Mouse (Mus musculus): ENCODE results near the gene a. TPM values are rescaled to one million over a fixed set of nuclear protein-coding genes. Genes with fewer than 3 reads are reported as not detected.
"Not testable (repeated sequence)": the region's sequence is repeated elsewhere in the genome, so short reads cannot be mapped to it uniquely, and the experiment has no call there.

a gene
- polyA plus RNA-seq, 1 experiment = 1.4 TPM

- no peaks in the 10 kb centered on the region for H3K27me3 ChIP-seq (ENCODE audit: control insufficient read depth, insufficient read depth, low read length)
- H3K36me3 ChIP-seq (ENCODE audit: control insufficient read depth, insufficient read depth, low read length) = no peaks in the 10 kb centered on the region
- H3K4me3 ChIP-seq (ENCODE audit: control insufficient read depth, low read depth, low read length) = no peak overlapping the region
- H3K27ac ChIP-seq (ENCODE audit: control insufficient read depth, insufficient read depth, low read depth, low read length) = no peak overlapping the region
- TF ChIP-seq CTCF (IDR thresholded peaks at IDR 0.05; ENCODE audit: control insufficient read depth, insufficient read depth, insufficient replicate concordance, low read depth, low read length) = no peak
- no peak for TF ChIP-seq POLR2A (IDR thresholded peaks at IDR 0.05; ENCODE audit: control insufficient read depth, low read depth, low read length)
- peaks cover 2% of the 10 kb centered on the region; the same call in 1 of the 2 replicates for H3K4me1 ChIP-seq (ENCODE audit: control insufficient read depth, insufficient read depth, low read length)
Observed at GRCm38 (mm10) chr2:155045075-155045474, 253.9 kb downstream of the a start.

GRCm38 (mm10) chr2:155046803-155047202 lies 255.6 kb downstream of the a start:
- Histone ChIP-seq H3K36me3 (ENCODE audit: control insufficient read depth, insufficient read depth, low read length) (no peaks in the 10 kb centered on the region), H3K4me3 (ENCODE audit: control insufficient read depth, low read depth, low read length) (no peak overlapping the region), H3K27ac (ENCODE audit: control insufficient read depth, insufficient read depth, low read depth, low read length) (no peak overlapping the region), H3K4me1 (ENCODE audit: control insufficient read depth, insufficient read depth, low read length) (peaks cover 13% of the 10 kb centered on the region), H3K27me3 (ENCODE audit: control insufficient read depth, insufficient read depth, low read length) (no peaks in the 10 kb centered on the region)
- no peak for TF ChIP-seq CTCF (IDR thresholded peaks at IDR 0.05; ENCODE audit: control insufficient read depth, insufficient read depth, insufficient replicate concordance, low read depth, low read length)
- no peak for TF ChIP-seq POLR2A (IDR thresholded peaks at IDR 0.05; ENCODE audit: control insufficient read depth, low read depth, low read length)

GRCm38 (mm10) chr2:155047452-155048178 lies 256.4 kb downstream of the a start:
- H3K4me3 ChIP-seq (ENCODE audit: control insufficient read depth, low read depth, low read length) = no peak overlapping the region
- no peaks in the 10 kb centered on the region for H3K36me3 ChIP-seq (ENCODE audit: control insufficient read depth, insufficient read depth, low read length)
- H3K27ac ChIP-seq (ENCODE audit: control insufficient read depth, insufficient read depth, low read depth, low read length) = no peak overlapping the region
- TF ChIP-seq CTCF (IDR thresholded peaks at IDR 0.05; ENCODE audit: control insufficient read depth, insufficient read depth, insufficient replicate concordance, low read depth, low read length) (no peak), POLR2A (IDR thresholded peaks at IDR 0.05; ENCODE audit: control insufficient read depth, low read depth, low read length) (no peak)
- peaks cover 15% of the 10 kb centered on the region for H3K4me1 ChIP-seq (ENCODE audit: control insufficient read depth, insufficient read depth, low read length)
- no peaks in the 10 kb centered on the region for H3K27me3 ChIP-seq (ENCODE audit: control insufficient read depth, insufficient read depth, low read length)

GRCm38 (mm10) chr2:155050108-155050503 lies 258.9 kb downstream of the a start:
- Histone ChIP-seq H3K36me3 (ENCODE audit: control insufficient read depth, insufficient read depth, low read length) (no peaks in the 10 kb centered on the region), H3K27me3 (ENCODE audit: control insufficient read depth, insufficient read depth, low read length) (no peaks in the 10 kb centered on the region), H3K27ac (ENCODE audit: control insufficient read depth, insufficient read depth, low read depth, low read length) (peak overlapping the region; percentile 82), H3K4me1 (ENCODE audit: control insufficient read depth, insufficient read depth, low read length) (peaks cover 15% of the 10 kb centered on the region), H3K4me3 (ENCODE audit: control insufficient read depth, low read depth, low read length) (peak overlapping the region; percentile 94)
- no peak for TF ChIP-seq POLR2A (IDR thresholded peaks at IDR 0.05; ENCODE audit: control insufficient read depth, low read depth, low read length)
- TF ChIP-seq CTCF (IDR thresholded peaks at IDR 0.05; ENCODE audit: control insufficient read depth, insufficient read depth, insufficient replicate concordance, low read depth, low read length) = no peak

- TF ChIP-seq CTCF (IDR thresholded peaks at IDR 0.05; ENCODE audit: control insufficient read depth, insufficient read depth, insufficient replicate concordance, low read depth, low read length) (no peak), POLR2A (IDR thresholded peaks at IDR 0.05; ENCODE audit: control insufficient read depth, low read depth, low read length) (peak; percentile 99)
- Histone ChIP-seq H3K4me3 (ENCODE audit: control insufficient read depth, low read depth, low read length) (peak overlapping the region; percentile 94), H3K27me3 (ENCODE audit: control insufficient read depth, insufficient read depth, low read length) (no peaks in the 10 kb centered on the region), H3K4me1 (ENCODE audit: control insufficient read depth, insufficient read depth, low read length) (peaks cover 15% of the 10 kb centered on the region), H3K36me3 (ENCODE audit: control insufficient read depth, insufficient read depth, low read length) (no peaks in the 10 kb centered on the region), H3K27ac (ENCODE audit: control insufficient read depth, insufficient read depth, low read depth, low read length) (peak overlapping the region; percentile 85)
Observed at GRCm38 (mm10) chr2:155050504-155051236, 259.5 kb downstream of the a start.

GRCm38 (mm10) chr2:155051622-155052351 lies 260.6 kb downstream of the a start:
- H3K36me3 ChIP-seq (ENCODE audit: control insufficient read depth, insufficient read depth, low read length) = no peaks in the 10 kb centered on the region
- peak overlapping the region; percentile 85 for H3K27ac ChIP-seq (ENCODE audit: control insufficient read depth, insufficient read depth, low read depth, low read length)
- peaks cover 15% of the 10 kb centered on the region for H3K4me1 ChIP-seq (ENCODE audit: control insufficient read depth, insufficient read depth, low read length)
- no peak overlapping the region for H3K4me3 ChIP-seq (ENCODE audit: control insufficient read depth, low read depth, low read length)
- H3K27me3 ChIP-seq (ENCODE audit: control insufficient read depth, insufficient read depth, low read length) = no peaks in the 10 kb centered on the region
- TF ChIP-seq POLR2A (IDR thresholded peaks at IDR 0.05; ENCODE audit: control insufficient read depth, low read depth, low read length) (no peak), CTCF (IDR thresholded peaks at IDR 0.05; ENCODE audit: control insufficient read depth, insufficient read depth, insufficient replicate concordance, low read depth, low read length) (no peak)

GRCm38 (mm10) chr2:155052681-155053080 lies 261.5 kb downstream of the a start:
- H3K27me3 ChIP-seq (ENCODE audit: control insufficient read depth, insufficient read depth, low read length) = no peaks in the 10 kb centered on the region
- no peaks in the 10 kb centered on the region for H3K36me3 ChIP-seq (ENCODE audit: control insufficient read depth, insufficient read depth, low read length)
- TF ChIP-seq POLR2A (IDR thresholded peaks at IDR 0.05; ENCODE audit: control insufficient read depth, low read depth, low read length) = no peak
- no peak for TF ChIP-seq CTCF (IDR thresholded peaks at IDR 0.05; ENCODE audit: control insufficient read depth, insufficient read depth, insufficient replicate concordance, low read depth, low read length)
- H3K4me3 ChIP-seq (ENCODE audit: control insufficient read depth, low read depth, low read length) = no peak overlapping the region
- H3K4me1 ChIP-seq (ENCODE audit: control insufficient read depth, insufficient read depth, low read length) = peaks cover 15% of the 10 kb centered on the region
- H3K27ac ChIP-seq (ENCODE audit: control insufficient read depth, insufficient read depth, low read depth, low read length) = peak overlapping the region; percentile 72

- H3K4me1 ChIP-seq (ENCODE audit: control insufficient read depth, insufficient read depth, low read length) = peaks cover 15% of the 10 kb centered on the region
- H3K4me3 ChIP-seq (ENCODE audit: control insufficient read depth, low read depth, low read length); H3K36me3 ChIP-seq (ENCODE audit: control insufficient read depth, insufficient read depth, low read length); H3K27ac ChIP-seq (ENCODE audit: control insufficient read depth, insufficient read depth, low read depth, low read length); H3K27me3 ChIP-seq (ENCODE audit: control insufficient read depth, insufficient read depth, low read length): not testable (repeated sequence)
Observed at GRCm38 (mm10) chr2:155053512-155053911, 262.3 kb downstream of the a start.
